ENCODE assay signal across 18 mouse cellular contexts in the genomic region with DNA sequence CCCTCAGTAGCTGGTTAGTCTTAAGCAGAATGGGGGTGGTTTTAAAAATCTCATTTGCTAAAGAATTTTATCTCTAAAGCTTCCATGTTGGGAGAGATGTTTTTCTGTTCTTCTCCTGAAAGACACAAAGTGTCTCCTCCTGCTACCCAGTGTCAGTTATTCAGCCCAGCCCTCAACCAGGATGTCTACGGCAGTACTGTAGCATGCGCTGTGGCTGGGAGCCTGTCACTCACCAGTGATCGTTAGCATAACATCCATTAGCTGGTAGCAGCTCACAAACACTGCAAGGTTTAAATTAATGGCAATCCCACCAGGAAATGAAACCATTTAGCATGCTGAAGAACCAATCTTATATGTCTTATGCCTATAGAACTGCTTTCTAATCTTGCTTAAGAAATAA.
"Had no signal": no experiment of that assay in that cellular context is flagged by ENCODE, and none has a peak within 500 bp of the region (broad histone marks: within the 10 kb centered on the region; RNA-seq: fewer than 3 reads in every experiment).

No protein-coding gene starts in this region.

- H3K27me3 ChIP-seq: midbrain, embryonic 12.5 days; neural tube, embryonic 13.5 days; neural tube, embryonic 15.5 days had no signal

- ATAC-seq: midbrain, embryonic 16.5 days had no signal

- H3K9me3 ChIP-seq: midbrain, embryonic 10.5 days; midbrain, embryonic 12.5 days; neural tube, embryonic 13.5 days; neural tube, embryonic 15.5 days had no signal

- H3K36me3 ChIP-seq: midbrain, embryonic 10.5 days; midbrain, embryonic 12.5 days; neural tube, embryonic 13.5 days had no signal

- DNase-seq: lung, postnatal 10 days; lung, postnatal 4 days; midbrain, embryonic 14.5 days; retina, postnatal 1 day; right cerebral cortex, adult 18-20 months; right cerebral cortex, postnatal 25 days; right cerebral cortex, postnatal 4 days; spleen, adult 18-20 months; thymus, adult 18-20 months; thymus, postnatal 14 days; thymus, postnatal 36 days had no signal

- H3K9ac ChIP-seq: lung, embryonic 14.5 days; midbrain, embryonic 12.5 days; neural tube, embryonic 13.5 days; neural tube, embryonic 15.5 days had no signal

- H3K4me3 ChIP-seq: midbrain, embryonic 10.5 days; midbrain, embryonic 12.5 days; myocyte; neural tube, embryonic 13.5 days; neural tube, embryonic 15.5 days had no signal

- H3K4me2 ChIP-seq: lung, embryonic 14.5 days; midbrain, embryonic 12.5 days; neural tube, embryonic 13.5 days; neural tube, embryonic 15.5 days had no signal

- H3K27ac ChIP-seq: midbrain, embryonic 10.5 days; midbrain, embryonic 12.5 days; neural tube, embryonic 15.5 days had no signal
